ENCODE assay signal across 15 mouse cellular contexts in genomic region chr12:17468359-17468758, GRCm38 (mm10).
A peak's percentile ranks its signal among the peaks of the same experiment; 100 is the strongest.
DNase-seq lines count a peak whose midpoint lies in the region; ATAC-seq lines count a peak whose summit lies in the region.
"Had no signal": no experiment of that assay in that cellular context is flagged by ENCODE, and none has a peak within 500 bp of the region (broad histone marks: within the 10 kb centered on the region; RNA-seq: fewer than 3 reads in every experiment).

No protein-coding gene starts in this region.

- H3K9me3 ChIP-seq in kidney, embryonic 16.5 days (ENCODE audit: low read length) = no peaks in the 10 kb centered on the region
- H3K9me3 ChIP-seq: heart, embryonic 15.5 days; liver, embryonic 12.5 days; midbrain, embryonic 13.5 days had no signal

- no peaks in the 10 kb centered on the region for H3K36me3 ChIP-seq in kidney, embryonic 16.5 days (ENCODE audit: insufficient read depth, low read length)
- H3K36me3 ChIP-seq: heart, embryonic 15.5 days; liver, embryonic 12.5 days; midbrain, embryonic 13.5 days had no signal

- no peak overlapping the region for H3K4me2 ChIP-seq in kidney, embryonic 16.5 days (replicated peaks; ENCODE audit: low read depth, low read length)
- H3K4me2 ChIP-seq: heart, embryonic 15.5 days; liver, embryonic 12.5 days; midbrain, embryonic 13.5 days had no signal

- peak; percentile 32; the same call in 1 of the 2 replicates for ATAC-seq in kidney, embryonic 16.5 days (ENCODE audit: low FRiP score, low TSS enrichment)
- ATAC-seq: liver, embryonic 12.5 days; midbrain, embryonic 13.5 days had no signal

- no peak overlapping the region for H3K9ac ChIP-seq in kidney, embryonic 16.5 days (replicated peaks; ENCODE audit: low read length)
- H3K9ac ChIP-seq: heart, embryonic 15.5 days; liver, embryonic 12.5 days; midbrain, embryonic 13.5 days had no signal

- peak; percentile 34 for DNase-seq in adrenal gland, postnatal 14 days
- DNase-seq in adrenal gland, adult 18-20 months (ENCODE audit: low spot score in 2 of 2) = no peak
- DNase-seq in kidney, adult 8-10 months = no peak
- peak; percentile 8 for DNase-seq in retina, postnatal 1 day
- DNase-seq in retina, embryonic 14.5 days (ENCODE audit: low spot score) = no peak
- DNase-seq in testis, postnatal 10 days (ENCODE audit: low spot score) = peak; percentile 42
- DNase-seq in layer of hippocampus, adult 9-10 months (ENCODE audit: low spot score) = no peak
- DNase-seq: gastrocnemius, postnatal 14 days; layer of hippocampus, adult 9-11 months; lung, postnatal 4 days; thymus, adult 18-20 months had no signal

- no peaks in the 10 kb centered on the region for H3K4me1 ChIP-seq in kidney, embryonic 16.5 days (ENCODE audit: insufficient read depth, low read length)
- H3K4me1 ChIP-seq: heart, embryonic 15.5 days; midbrain, embryonic 13.5 days had no signal

- peak overlapping the region; percentile 8; the same call in 1 of the 2 replicates for H3K27ac ChIP-seq in kidney, embryonic 16.5 days (ENCODE audit: low read length)
- H3K27ac ChIP-seq: heart, embryonic 15.5 days; liver, embryonic 12.5 days; midbrain, embryonic 13.5 days had no signal

- no peak overlapping the region for H3K4me3 ChIP-seq in kidney, embryonic 16.5 days (ENCODE audit: low read length)
- H3K4me3 ChIP-seq: heart, embryonic 15.5 days; liver, embryonic 12.5 days; midbrain, embryonic 13.5 days had no signal

- WGBS in kidney, embryonic 16.5 days = 37% methylated on average over 3 of the region's 3 CpGs

- no peaks in the 10 kb centered on the region for H3K27me3 ChIP-seq in kidney, embryonic 16.5 days (ENCODE audit: insufficient read depth, low read length)
- H3K27me3 ChIP-seq: heart, embryonic 15.5 days; midbrain, embryonic 13.5 days had no signal

Comparison
In these comparisons a context has a peak if more than half of its experiments do, and no peak if none do; other contexts are left out.
1. DNase-seq: peak in adrenal gland, postnatal 14 days (single experiment), retina, postnatal 1 day (single experiment) and testis, postnatal 10 days (single experiment); none in adrenal gland, adult 18-20 months (0 of 2), kidney, adult 8-10 months (0 of 2), retina, embryonic 14.5 days (single experiment) and layer of hippocampus, adult 9-10 months (single experiment).